8 mouse cellular contexts compared by ENCODE assay signal in the genomic region with DNA sequence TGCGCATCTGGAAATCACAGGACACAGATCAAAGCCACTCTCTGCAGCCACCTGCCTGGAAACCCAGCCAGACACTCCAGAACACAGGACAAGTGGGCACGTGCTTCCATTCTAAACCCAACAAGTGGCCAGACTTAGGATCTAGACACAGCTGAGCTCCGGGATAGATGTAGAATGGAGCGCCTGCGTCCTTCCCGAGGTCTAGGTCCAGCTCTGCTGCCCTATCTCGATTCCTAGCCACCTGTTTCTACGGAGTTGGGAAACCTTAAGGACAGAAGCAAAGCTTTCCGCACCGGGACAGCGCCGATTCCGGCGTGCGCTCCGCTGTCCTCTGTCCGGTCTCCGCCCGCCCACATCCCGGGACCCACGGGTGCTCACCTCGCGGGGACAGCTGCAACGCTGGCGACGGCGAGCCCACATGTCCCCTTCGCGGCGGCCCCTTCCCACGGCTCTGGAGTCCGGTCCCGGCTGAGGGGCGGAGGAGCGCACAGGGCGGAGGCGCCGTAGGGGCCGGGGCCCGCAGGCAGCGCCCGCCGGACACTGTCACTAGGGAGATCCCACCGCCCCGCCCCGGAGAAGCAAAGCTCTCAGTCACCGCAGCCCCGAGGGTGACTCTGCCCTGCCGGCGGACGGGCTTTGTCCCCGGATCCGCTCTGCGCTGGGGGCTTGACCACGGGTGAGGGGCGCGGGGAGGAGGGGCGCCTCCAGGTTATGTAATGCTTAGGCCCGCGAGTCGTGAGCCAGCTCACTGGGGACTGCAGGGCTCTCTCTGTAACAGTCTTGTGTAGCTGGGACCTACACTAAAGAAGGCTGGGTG. TPM values are rescaled to one million over a fixed set of nuclear protein-coding genes. Genes with fewer than 3 reads are reported as not detected.
DNase-seq lines count a peak whose midpoint lies in the region; ATAC-seq lines count a peak whose summit lies in the region.

A gene (minus strand): TSS at position 602 of the 817 bp plus-strand sequence.

- DNase-seq in cerebellum, postnatal 25 days, result peak; percentile 11 to 16
- DNase-seq in cerebellum, adult 11-12 months, result no peak
- peak; percentile 28 to 44 for DNase-seq in adrenal gland, postnatal 36 days
- peak; percentile 46 for DNase-seq in gastrocnemius, postnatal 10 days
- peak; percentile 24 for DNase-seq in liver
- DNase-seq in urinary bladder, postnatal 4 days (ENCODE audit: low spot score in 2 of 2), result peak; percentile 18 to 59

- peak within 1 kb of the TSS; percentile 71 for H3K4me3 ChIP-seq in hindbrain, embryonic 16.5 days (ENCODE audit: low read length)
- H3K4me3 ChIP-seq in midbrain, embryonic 15.5 days, result peak within 1 kb of the TSS; percentile 52

- peak within 1 kb of the TSS; percentile 37; the same call in 1 of the 2 replicates for H3K27ac ChIP-seq in hindbrain, embryonic 16.5 days (ENCODE audit: low read depth, low read length)
- no peak within 1 kb of the TSS for H3K27ac ChIP-seq in midbrain, embryonic 15.5 days

- H3K27me3 ChIP-seq in hindbrain, embryonic 16.5 days (replicated peaks; ENCODE audit: control insufficient read depth, insufficient read depth, low read length), result no peaks in the 10 kb centered on the region
- H3K27me3 ChIP-seq in midbrain, embryonic 15.5 days (replicated peaks), result peaks cover 12% of the 10 kb centered on the region; the same call in 1 of the 2 replicates

- H3K4me2 ChIP-seq in hindbrain, embryonic 16.5 days (ENCODE audit: low read length), result peak within 1 kb of the TSS; percentile 99
- H3K4me2 ChIP-seq in midbrain, embryonic 15.5 days, result peak within 1 kb of the TSS; percentile 97

- H3K9ac ChIP-seq in hindbrain, embryonic 16.5 days (ENCODE audit: low read depth, low read length), result peak within 1 kb of the TSS; percentile 69
- H3K9ac ChIP-seq in midbrain, embryonic 15.5 days, result peak within 1 kb of the TSS; percentile 42

- ATAC-seq in hindbrain, embryonic 16.5 days, result peak; percentile 85
- peak; percentile 89 for ATAC-seq in midbrain, embryonic 15.5 days (replicated peaks)

- under 1% methylated on average over 53 of the region's 61 CpGs for WGBS in hindbrain, embryonic 16.5 days
- 1% methylated on average over 60 of the region's 61 CpGs for WGBS in midbrain, embryonic 15.5 days

- H3K9me3 ChIP-seq in hindbrain, embryonic 16.5 days (ENCODE audit: control insufficient read depth, low read length), result no peaks in the 10 kb centered on the region
- no peaks in the 10 kb centered on the region for H3K9me3 ChIP-seq in midbrain, embryonic 15.5 days

- no peaks in the 10 kb centered on the region for H3K4me1 ChIP-seq in hindbrain, embryonic 16.5 days (ENCODE audit: control insufficient read depth, insufficient read depth, low read depth, low read length)
- H3K4me1 ChIP-seq in midbrain, embryonic 15.5 days, result peaks cover 12% of the 10 kb centered on the region

- H3K36me3 ChIP-seq in hindbrain, embryonic 16.5 days (ENCODE audit: control insufficient read depth, insufficient read depth, low read length), result no peaks in the 10 kb centered on the region
- no peaks in the 10 kb centered on the region for H3K36me3 ChIP-seq in midbrain, embryonic 15.5 days (replicated peaks)

RNA-seq across cellular contexts. Expression of the gene that starts here (rescaled TPM):
- under 1 TPM; 0.33 to 0.36 TPM for total RNA-seq in adrenal gland, postnatal 36 days (2021)
- 1 to 10 TPM; 1.5 to 2.1 TPM for total RNA-seq in gastrocnemius, postnatal 10 days (2021)
- polyA plus RNA-seq in hindbrain, embryonic 16.5 days (2015; fragmentation: Nextera tagmentation; extraction: Ambion mirVana), result 2.7 and 4.0 TPM in 2 replicates
- 3.5 and 3.8 TPM in 2 replicates for polyA plus RNA-seq in midbrain, embryonic 15.5 days (2015; fragmentation: Nextera tagmentation; extraction: Ambion mirVana)

Comparison
In these comparisons a context has a peak if more than half of its experiments do, and no peak if none do; other contexts are left out.
1. Peak in DNase-seq in adrenal gland, postnatal 36 days; RNA of the gene not detected or under 1 TPM.